Mouse (Mus musculus) heart, postnatal 0 days (tissue): Measurements from ENCODE around the gene Awat2. TPM values are rescaled to one million over a fixed set of nuclear protein-coding genes. Genes with fewer than 3 reads are reported as not detected.

Experiments used
- ATAC-seq: fragments of 200-750 bp; cut with Nextera tagmentation; 2 replicates; pipeline ENCODE4 v1.8.0; 2017; ENCODE audit warnings: low read depth, moderate number of reproducible peaks, moderate library complexity; ENCODE audit not compliant: insufficient read depth
- DNase-seq: peaks from one replicate; pipeline ENCODE4 v3.0.0-alpha.2; 2016; ENCODE audit warnings: low spot score
- H3K27ac ChIP-seq: fragments of 300-500 bp; sonication (generic); 2 replicates; pipeline ENCODE4 v1.5.1; 2014; ENCODE audit warnings: low read depth, mild to moderate bottlenecking
- H3K27me3 ChIP-seq: fragments of 300-500 bp; sonication (generic); 2 replicates; pipeline ENCODE4 v1.6.1; 2014; ENCODE audit warnings: low read length, mixed read lengths; ENCODE audit not compliant: control insufficient read depth, insufficient read depth
- H3K36me3 ChIP-seq: fragments of 300-500 bp; sonication (generic); replicated peaks from 2 replicates; pipeline ENCODE4 v1.6.1; 2014; ENCODE audit warnings: low read length, mixed read lengths; ENCODE audit not compliant: control insufficient read depth, insufficient read depth
- H3K4me1 ChIP-seq: fragments of 300-500 bp; sonication (generic); 2 replicates; pipeline ENCODE4 v1.6.1; 2014; ENCODE audit warnings: antibody characterized with exemption; ENCODE audit not compliant: control insufficient read depth, insufficient read depth
- H3K4me2 ChIP-seq: fragments of 300-500 bp; sonication (generic); 2 replicates; pipeline ENCODE4 v1.6.1; 2014; ENCODE audit warnings: low read depth, mild to moderate bottlenecking, low read length, moderate library complexity
- H3K4me3 ChIP-seq: fragments of 300-500 bp; sonication (generic); 2 replicates; pipeline ENCODE4 v1.5.1; 2014; ENCODE audit warnings: low read depth, low read length
- H3K9ac ChIP-seq: fragments of 300-500 bp; sonication (generic); replicated peaks from 2 replicates; pipeline ENCODE4 v1.6.1; 2014; ENCODE audit warnings: low read depth, low read length, mixed read lengths
- H3K9me3 ChIP-seq: fragments of 300-500 bp; sonication (generic); replicated peaks from 2 replicates; pipeline ENCODE4 v1.6.1; 2016; ENCODE audit warnings: low read length; ENCODE audit not compliant: control insufficient read depth
- CTCF ChIP-seq: IDR thresholded peaks from 2 replicates; pipeline ENCODE4 v1.5.1; 2016; ENCODE audit warnings: antibody characterized with exemption, control low read depth, low read depth
- EP300 ChIP-seq: IDR thresholded peaks from 2 replicates; pipeline ENCODE4 v1.6.1; 2016; ENCODE audit warnings: antibody characterized with exemption, low read depth
- WGBS: fragments of 180-500 bp; shearing (Covaris S2); extraction: QIAGEN DNeasy Blood & Tissue Kit; methylation state at CpG from one replicate; pipeline ENCODE4 v1.1.7; 2014; 5-methylcytosine and 5-hydroxymethylcytosine counted together
- microRNA counts: library from miRNA; unstranded; fragments of <30 nt; microRNA quantifications from one replicate; lab custom pipeline; 2015
- microRNA-seq: library from miRNA; unstranded; fragments of <30 nt; microRNA quantifications from one replicate; pipeline ENCODE4, GENCODE M21; 2016
- polyA plus RNA-seq: library from polyadenylated mRNA; unstranded; fragments of >200 nt; fragmentation: Nextera tagmentation; extraction: Ambion mirVana; gene quantifications from 2 replicates; pipeline ENCODE4 v1.2.1, GENCODE M21; 2015
- total RNA-seq: library from RNA; depleted of rRNA; stranded (reverse); fragments of >200 nt; gene quantifications from 2 replicates; pipeline ENCODE4 v1.2.3, GENCODE M21; 2014; ENCODE audit warnings: low replicate concordance; rRNA removed

Gene Awat2
- total and polyA plus RNA-seq, 2 experiments from 2014 or later, result not detected

- ATAC-seq (no peak), DNase-seq (no peak)
- H3K27me3 ChIP-seq, result no peaks in the 10 kb centered on the region
- WGBS, result 73% methylated on average over 8 of the region's 8 CpGs
- no peak overlapping the region for H3K27ac ChIP-seq
- no peak overlapping the region for H3K4me2 ChIP-seq
- no peaks in the 10 kb centered on the region for H3K9me3 ChIP-seq
- no peak overlapping the region for H3K9ac ChIP-seq
- H3K36me3 ChIP-seq, result no peaks in the 10 kb centered on the region
- H3K4me1 ChIP-seq, result no peaks in the 10 kb centered on the region
- TF ChIP-seq EP300 (no peak), CTCF (peak; percentile 32)
- H3K4me3 ChIP-seq, result no peak overlapping the region
These were observed 47.5 kb downstream of the Awat2 start for GRCm38 (mm10) chrX:100395026-100395425.

DNA sequence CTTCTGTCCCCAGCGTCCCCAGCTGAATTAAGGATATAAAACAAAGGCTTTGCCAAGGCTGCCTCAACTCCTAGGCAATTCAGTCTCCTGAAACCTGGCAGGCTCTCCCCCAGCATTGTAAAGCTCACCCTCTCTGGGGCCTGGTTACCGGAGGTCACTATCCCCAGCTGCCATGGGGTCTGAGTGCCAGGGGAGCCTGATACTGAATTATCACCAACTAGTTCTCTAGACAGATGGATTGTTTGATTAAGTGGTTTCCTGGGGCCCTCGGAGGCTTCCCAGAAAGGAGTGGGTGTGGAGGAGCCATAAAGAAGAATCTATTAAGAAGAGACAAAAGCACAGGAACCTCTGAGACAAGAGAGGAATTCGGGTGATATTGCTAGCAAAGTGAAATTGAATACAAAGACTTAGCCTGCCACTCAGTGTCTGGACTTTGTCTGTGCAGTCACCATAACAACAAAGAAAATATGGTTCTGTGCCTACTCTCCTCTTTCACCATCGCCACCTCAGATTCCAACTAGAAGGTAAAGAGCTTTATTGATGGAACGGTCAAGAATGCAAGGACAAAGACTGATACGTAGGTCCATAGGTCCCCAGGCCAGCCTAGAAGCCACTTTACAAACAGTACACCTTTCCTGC is 48.2 kb downstream of the Awat2 start:
- no peaks in the 10 kb centered on the region for H3K9me3 ChIP-seq
- no peak overlapping the region for H3K4me2 ChIP-seq
- no peak overlapping the region for H3K4me3 ChIP-seq
- no peaks in the 10 kb centered on the region for H3K36me3 ChIP-seq
- H3K27me3 ChIP-seq, result no peaks in the 10 kb centered on the region
- no peak overlapping the region for H3K9ac ChIP-seq
- no peak overlapping the region for H3K27ac ChIP-seq
- DNase-seq, result no peak
- H3K4me1 ChIP-seq, result no peaks in the 10 kb centered on the region
- no peak for ATAC-seq
- 58% methylated on average over 7 of the region's 7 CpGs for WGBS
- TF ChIP-seq CTCF (no peak), EP300 (no peak)

DNA sequence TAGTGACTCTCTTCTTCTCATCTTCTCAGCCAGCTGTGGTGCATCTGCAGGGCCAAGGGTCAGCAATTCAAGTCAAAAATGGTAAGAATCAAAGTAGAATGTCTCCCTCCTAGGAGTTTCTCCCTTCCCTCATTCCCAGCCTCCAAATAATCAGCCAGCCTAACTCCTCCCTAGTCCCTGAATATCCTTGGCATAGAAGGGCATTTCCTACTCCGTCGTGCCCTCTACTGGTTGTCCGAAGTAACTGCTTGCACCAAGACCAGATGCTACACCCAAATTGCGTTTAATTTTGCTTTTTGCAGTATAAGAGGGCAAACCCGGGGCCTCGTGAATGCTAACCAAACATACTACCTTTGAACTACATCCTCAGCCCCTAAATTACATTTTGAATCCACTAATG is 50.2 kb downstream of the Awat2 start:
- no peak overlapping the region for H3K27ac ChIP-seq
- no peaks in the 10 kb centered on the region for H3K4me1 ChIP-seq
- ATAC-seq, result no peak
- H3K9me3 ChIP-seq, result no peaks in the 10 kb centered on the region
- peak; percentile 30 for DNase-seq
- H3K9ac ChIP-seq, result no peak overlapping the region
- no peak overlapping the region for H3K4me3 ChIP-seq
- no peaks in the 10 kb centered on the region for H3K36me3 ChIP-seq
- WGBS, result 29% methylated on average over 6 of the region's 6 CpGs
- no peak overlapping the region for H3K4me2 ChIP-seq
- H3K27me3 ChIP-seq, result no peaks in the 10 kb centered on the region
- TF ChIP-seq CTCF (peak; percentile 71), EP300 (no peak)

GRCm38 (mm10) chrX:100389887-100390286 is 52.6 kb downstream of the Awat2 start:
- H3K36me3 ChIP-seq, result no peaks in the 10 kb centered on the region
- no peak overlapping the region for H3K27ac ChIP-seq
- H3K27me3 ChIP-seq, result no peaks in the 10 kb centered on the region
- TF ChIP-seq CTCF (no peak), EP300 (no peak)
- no peak overlapping the region for H3K4me2 ChIP-seq
- no peaks in the 10 kb centered on the region for H3K9me3 ChIP-seq
- H3K9ac ChIP-seq, result no peak overlapping the region
- ATAC-seq, result no peak
- H3K4me1 ChIP-seq, result no peaks in the 10 kb centered on the region
- WGBS, result 94% methylated on average over 1 of the region's 1 CpGs
- DNase-seq, result no peak
- H3K4me3 ChIP-seq, result no peak overlapping the region

- no peak for ATAC-seq
- no peak overlapping the region for H3K4me2 ChIP-seq
- WGBS, result 87% methylated on average over 2 of the region's 2 CpGs
- no peak overlapping the region for H3K9ac ChIP-seq
- H3K4me3 ChIP-seq, result no peak overlapping the region
- no peaks in the 10 kb centered on the region for H3K27me3 ChIP-seq
- no peaks in the 10 kb centered on the region for H3K9me3 ChIP-seq
- no peak for TF ChIP-seq CTCF
- TF ChIP-seq EP300, result no peak
- no peak for DNase-seq
- H3K27ac ChIP-seq, result no peak overlapping the region
- H3K36me3 ChIP-seq, result no peaks in the 10 kb centered on the region
- no peaks in the 10 kb centered on the region for H3K4me1 ChIP-seq
These were observed 85.5 kb downstream of the Awat2 start for GRCm38 (mm10) chrX:100356974-100357373.

MicroRNAs within 50 kb of the gene (microRNA counts, 519-probe panel; counts per million panel counts)
- 3,778 counts per million, percentile 46 among the panel's probes with 10 or more counts for microRNA mmu-miR-676 (lab: Ali Mortazavi, UCI)

Small RNA genes within 50 kb of the gene (microRNA-seq; reads per million reads assigned to microRNA genes)
- 750 reads per million, percentile 77 among the genes with 10 or more reads in this experiment for gene Mir676

Other genes with a start within 250 kb of the Awat2 start
- gene Otud6a, start 13.7 kb downstream of the Awat2 start, total RNA-seq, result not detected in 2 replicates
- gene Otud6a, start 13.7 kb downstream of the Awat2 start, polyA plus RNA-seq, result not detected in 2 replicates
- 50.9 and 55.4 TPM in 2 replicates for gene Igbp1, start 51.6 kb upstream of the Awat2 start, total RNA-seq
- 29.6 and 30.2 TPM in 2 replicates for gene Igbp1, start 51.6 kb upstream of the Awat2 start, polyA plus RNA-seq
- gene Dgat2l6, start 82.1 kb upstream of the Awat2 start, total RNA-seq, result not detected in 2 replicates
- gene Dgat2l6, start 82.1 kb upstream of the Awat2 start, polyA plus RNA-seq, result not detected in 2 replicates
- not detected in 2 replicates for gene Awat1, start 129.5 kb upstream of the Awat2 start, total RNA-seq
- not detected in 2 replicates for gene Awat1, start 129.5 kb upstream of the Awat2 start, polyA plus RNA-seq
- gene P2ry4, start 152.2 kb upstream of the Awat2 start, total RNA-seq, result not detected in 2 replicates
- gene P2ry4, start 152.2 kb upstream of the Awat2 start, polyA plus RNA-seq, result not detected in 2 replicates
- gene Arr3, start 162.8 kb upstream of the Awat2 start, total RNA-seq, result not detected in 2 replicates
- 0.15 and 0.43 TPM in 2 replicates for gene Arr3, start 162.8 kb upstream of the Awat2 start, polyA plus RNA-seq
- 10.0 and 22.0 TPM in 2 replicates for gene Kif4, start 183.0 kb upstream of the Awat2 start, total RNA-seq
- 5.6 and 5.8 TPM in 2 replicates for gene Kif4, start 183.0 kb upstream of the Awat2 start, polyA plus RNA-seq
- gene Pdzd11, start 183.9 kb upstream of the Awat2 start, total RNA-seq, result 41.9 and 43.7 TPM in 2 replicates
- 75.8 and 88.4 TPM in 2 replicates for gene Pdzd11, start 183.9 kb upstream of the Awat2 start, polyA plus RNA-seq